Mouse (Mus musculus) embryonic fibroblast, embryonic 13.5 days (primary cell): ENCODE results near the gene Ntf3.

Experiments
- CTCF ChIP-seq: IDR thresholded peaks from 2 replicates; pipeline ENCODE4 v1.5.1; 2011; ENCODE audit warnings: mild to moderate bottlenecking, control low read depth, low read length, moderate library complexity, borderline replicate concordance; ENCODE audit not compliant: insufficient read depth
- POLR2A ChIP-seq: IDR thresholded peaks from 2 replicates; pipeline ENCODE4 v1.6.1; 2011; ENCODE audit warnings: low read depth, mild to moderate bottlenecking, control low read depth, low read length, moderate library complexity

GRCm38 (mm10) chr6:126097471-126097870, 69.2 kb downstream of the Ntf3 start:
- TF ChIP-seq CTCF (no peak), POLR2A (no peak)
